Mouse (Mus musculus) myocyte (in vitro differentiated cells): ENCODE results near the gene Mrpl14. TPM values are rescaled to one million over a fixed set of nuclear protein-coding genes. Genes with fewer than 3 reads are reported as not detected.

Experiments
- H3K27me3 ChIP-seq: one replicate; pipeline ENCODE4 v1.6.1; 2011; ENCODE audit not compliant: control insufficient read depth, insufficient read depth, insufficient read length
- H3K36me3 ChIP-seq: one replicate; pipeline ENCODE4 v1.6.1; 2011; ENCODE audit not compliant: control insufficient read depth, insufficient read depth
- H3K4me2 ChIP-seq: one replicate; pipeline ENCODE4 v1.6.1; 2011; ENCODE audit warnings: low read depth, control low read depth
- H3K4me3 ChIP-seq: one replicate; pipeline ENCODE4 v1.5.1; 2011; ENCODE audit warnings: mild to moderate bottlenecking, control low read depth, moderate library complexity
- H3K79me2 ChIP-seq: one replicate; pipeline ENCODE4 v1.6.1; 2011; ENCODE audit not compliant: control insufficient read depth, insufficient read depth
- H3ac ChIP-seq: one replicate; pipeline ENCODE4 v1.6.1; 2011; ENCODE audit not compliant: control insufficient read depth, insufficient read length
- CEBPB ChIP-seq: IDR thresholded peaks from 2 replicates; pipeline ENCODE4 v1.6.1; 2011; ENCODE audit warnings: mild to moderate bottlenecking, moderate library complexity; ENCODE audit not compliant: poor library complexity, insufficient read depth, severe bottlenecking
- E2F4 ChIP-seq: IDR thresholded peaks from one replicate; pipeline ENCODE4 v1.6.1; 2011; ENCODE audit warnings: mild to moderate bottlenecking, control low read depth, moderate library complexity; ENCODE audit not compliant: insufficient read depth
- MAX ChIP-seq: IDR thresholded peaks from one replicate; pipeline ENCODE4 v1.6.1; 2011; ENCODE audit warnings: low read depth, mild to moderate bottlenecking, control low read depth
- MYOD1 ChIP-seq, 3 experiments: IDR thresholded peaks; one replicate each; pipeline ENCODE4 v1.6.1; 2011; ENCODE audit warnings: control low read depth in 2 of 3, low read depth in 2 of 3, mild to moderate bottlenecking in 2 of 3, moderate library complexity in 1 of 3; ENCODE audit not compliant: insufficient read length in 2 of 3, control insufficient read depth in 1 of 3
- MYOG ChIP-seq, 3 experiments: IDR thresholded peaks; one replicate each; pipeline ENCODE4 v1.6.1; 2011; ENCODE audit warnings: control low read depth in 2 of 3, low read depth in 2 of 3, mild to moderate bottlenecking in 2 of 3; ENCODE audit not compliant: insufficient read length in 2 of 3, control insufficient read depth in 1 of 3, insufficient read depth in 1 of 3
- POLR2A ChIP-seq: IDR thresholded peaks from one replicate; pipeline ENCODE4 v1.6.1; 2011; ENCODE audit warnings: low read depth, mild to moderate bottlenecking, control low read depth, moderate library complexity; ENCODE audit not compliant: insufficient read length
- POLR2AphosphoS2 ChIP-seq: IDR thresholded peaks from one replicate; pipeline ENCODE4 v1.6.1; 2011; ENCODE audit warnings: low read depth, control low read depth; ENCODE audit not compliant: insufficient read length
- REST ChIP-seq: IDR thresholded peaks from one replicate; pipeline ENCODE4 v1.6.1; 2011; ENCODE audit warnings: mild to moderate bottlenecking, control low read depth, moderate library complexity; ENCODE audit not compliant: insufficient read depth, insufficient read length
- SRF ChIP-seq: IDR thresholded peaks from one replicate; pipeline ENCODE4 v1.6.1; 2011; ENCODE audit warnings: low read depth; ENCODE audit not compliant: control insufficient read depth, insufficient read length
- TCF12 ChIP-seq: IDR thresholded peaks from one replicate; pipeline ENCODE4 v1.6.1; 2011; ENCODE audit warnings: mild to moderate bottlenecking, control low read depth; ENCODE audit not compliant: poor library complexity, insufficient read depth, severe bottlenecking
- TCF3 ChIP-seq: IDR thresholded peaks from one replicate; pipeline ENCODE4 v1.6.1; 2011; ENCODE audit warnings: low read depth, control low read depth; ENCODE audit not compliant: insufficient read length
- USF1 ChIP-seq: IDR thresholded peaks from one replicate; pipeline ENCODE4 v1.6.1; 2011; ENCODE audit warnings: low read depth, mild to moderate bottlenecking, control low read depth, moderate library complexity
- polyA plus RNA-seq: library from polyadenylated mRNA; unstranded; fragments of >200 nt; fragmentation: generic; extraction: Trizol; gene quantifications from one replicate; pipeline ENCODE4 v1.2.1, GENCODE M21; 2012; ENCODE audit warnings: missing spikeins

Mrpl14 gene
- 276 TPM for polyA plus RNA-seq

DNA sequence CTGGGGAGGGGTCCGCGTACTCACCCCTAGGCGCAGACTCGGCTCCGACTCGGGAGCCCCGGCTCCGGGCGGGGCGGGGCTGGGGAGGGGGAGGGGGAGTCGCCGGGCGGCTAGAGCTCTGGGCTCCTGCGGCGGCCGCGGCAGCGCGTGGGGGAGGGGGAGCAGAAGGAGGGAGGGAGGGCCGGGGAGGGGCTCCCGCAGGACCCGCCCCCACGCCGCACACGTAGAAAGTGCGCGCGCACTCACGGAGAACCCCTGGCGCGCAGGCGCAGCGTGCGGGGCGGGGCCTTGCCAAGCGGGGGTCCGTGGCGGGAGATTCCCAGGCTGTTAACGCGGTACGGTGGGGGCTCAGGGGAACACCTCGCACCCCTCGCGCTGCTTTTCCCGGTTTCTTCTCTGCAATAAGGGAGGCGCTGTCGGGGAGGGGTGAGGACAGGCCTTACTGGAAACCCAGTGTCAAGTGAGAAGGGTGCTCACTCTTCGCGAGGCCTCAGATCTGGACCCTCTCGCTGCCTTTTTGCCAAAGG, at the start of gene Mrpl14:
Gene Mrpl14 (plus strand): TSS at position 230 of the 527 bp plus-strand sequence.
- Histone ChIP-seq H3K27me3 (no peaks in the 10 kb centered on the region), H3K4me3 (peak within 1 kb of the TSS; percentile 94), H3K4me2 (peak within 1 kb of the TSS; percentile 98), H3K79me2 (peaks cover 92% of the 10 kb centered on the region), H3K36me3 (no peaks in the 10 kb centered on the region), H3ac (peak within 1 kb of the TSS; percentile 55)
- peak; percentile 92 for TF ChIP-seq POLR2A
- no peak for TF ChIP-seq MYOG (IDR thresholded peaks at IDR 0.05; ENCODE audit: control insufficient read depth in 1 of 3, insufficient read depth in 1 of 3, insufficient read length in 2 of 3, low read depth in 2 of 3)
- TF ChIP-seq TCF3: no peak
- TF ChIP-seq MAX: no peak
- peak; percentile 94 for TF ChIP-seq POLR2AphosphoS2
- no peak for TF ChIP-seq USF1
- no peak for TF ChIP-seq MYOD1 (IDR thresholded peaks at IDR 0.05; ENCODE audit: control insufficient read depth in 1 of 3, insufficient read length in 2 of 3, low read depth in 2 of 3)
- TF ChIP-seq TCF12: no peak
- TF ChIP-seq SRF: no peak
- no peak for TF ChIP-seq E2F4

DNA sequence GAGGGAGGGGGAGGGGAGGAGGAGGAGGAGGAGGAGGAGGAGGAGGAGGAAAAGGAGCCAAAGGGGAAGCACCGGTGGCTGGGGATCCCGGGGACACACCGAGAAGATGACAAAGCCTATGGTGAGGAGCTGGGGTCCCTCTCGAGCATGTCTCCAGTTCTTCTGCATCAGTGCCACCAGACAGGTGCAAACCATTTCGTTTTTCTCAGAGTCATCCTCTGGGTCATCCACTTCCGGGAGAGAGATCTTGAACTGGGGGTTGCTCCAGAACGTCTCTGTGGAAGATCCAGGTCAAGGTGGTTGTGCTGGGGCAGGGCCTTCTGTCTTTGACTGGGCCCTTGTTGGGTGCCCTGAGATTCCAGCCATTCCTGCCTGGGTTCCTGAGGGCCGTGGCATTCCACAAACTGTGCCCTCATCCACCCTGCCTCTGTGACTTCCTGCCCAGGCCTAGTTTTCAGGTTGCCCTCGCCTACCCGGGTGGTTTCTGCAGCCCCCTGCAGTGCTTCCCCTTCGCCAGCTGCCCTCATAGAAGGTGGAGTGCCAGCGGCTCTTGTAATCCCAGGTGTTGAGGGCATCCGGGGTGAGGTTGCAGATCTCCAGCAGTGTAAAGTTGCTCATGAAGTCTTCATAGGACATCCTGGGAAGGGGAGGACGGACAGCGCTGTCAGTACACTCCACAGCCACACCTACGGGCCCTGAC, 47.4 kb upstream of the Mrpl14 start:
- Histone ChIP-seq H3ac (no peak overlapping the region), H3K36me3 (no peaks in the 10 kb centered on the region), H3K4me2 (no peak overlapping the region), H3K79me2 (no peaks in the 10 kb centered on the region), H3K27me3 (no peaks in the 10 kb centered on the region), H3K4me3 (no peak overlapping the region)
- TF ChIP-seq REST (no peak), MYOD1 (IDR thresholded peaks at IDR 0.05; ENCODE audit: control insufficient read depth in 1 of 3, insufficient read length in 2 of 3, low read depth in 2 of 3) (no peak), E2F4 (no peak), MYOG (IDR thresholded peaks at IDR 0.05; ENCODE audit: control insufficient read depth in 1 of 3, insufficient read depth in 1 of 3, insufficient read length in 2 of 3, low read depth in 2 of 3) (no peak), TCF12 (no peak), USF1 (no peak), CEBPB (no peak), POLR2AphosphoS2 (no peak), SRF (no peak), TCF3 (no peak), POLR2A (no peak), MAX (no peak)

DNA sequence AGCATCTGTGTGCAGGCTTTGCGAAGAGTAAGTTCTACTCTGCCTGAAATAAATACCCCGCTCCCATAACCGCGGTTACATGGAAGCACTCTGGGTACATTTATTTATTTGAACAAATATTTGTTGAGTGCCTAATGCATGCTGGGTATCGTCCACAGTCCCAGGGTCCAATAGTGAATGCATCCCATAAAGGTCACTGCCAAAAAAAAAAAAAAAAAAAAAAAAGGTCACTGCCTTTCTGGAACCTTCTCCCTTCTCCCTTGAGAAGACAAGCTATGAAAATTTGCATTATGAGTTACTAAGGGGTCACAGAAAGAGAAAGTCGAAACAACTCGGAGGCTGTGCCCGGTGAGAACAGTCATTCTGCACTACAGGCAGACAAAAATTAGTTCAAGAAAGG, 44.1 kb upstream of the Mrpl14 start:
- no peak overlapping the region for H3ac ChIP-seq
- H3K4me3 ChIP-seq: no peak overlapping the region
- H3K27me3 ChIP-seq: no peaks in the 10 kb centered on the region
- no peak overlapping the region for H3K4me2 ChIP-seq
- no peaks in the 10 kb centered on the region for H3K79me2 ChIP-seq
- H3K36me3 ChIP-seq: no peaks in the 10 kb centered on the region
- no peak for TF ChIP-seq SRF

DNA sequence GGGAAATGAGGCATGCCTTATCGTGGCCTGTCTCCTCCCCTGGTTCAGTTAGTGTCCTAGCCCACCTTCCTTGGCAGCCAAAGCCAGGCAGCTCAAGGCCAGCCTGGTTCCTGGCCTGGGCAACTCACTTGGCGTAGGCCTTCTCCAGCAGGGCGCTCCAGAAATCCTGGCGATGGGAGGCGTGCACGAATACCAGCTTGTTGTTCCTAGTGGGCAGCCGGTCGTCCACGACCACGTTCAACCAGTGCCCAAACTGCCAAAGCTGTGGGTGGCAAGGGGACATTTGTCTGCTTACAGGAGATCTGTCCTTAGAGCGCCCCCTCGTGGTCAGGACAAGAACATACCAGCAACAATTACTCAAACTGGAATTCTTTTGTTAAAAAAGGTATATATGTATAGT, 43.4 kb upstream of the Mrpl14 start:
- TF ChIP-seq REST (no peak), MYOG (IDR thresholded peaks at IDR 0.05; ENCODE audit: control insufficient read depth in 1 of 3, insufficient read depth in 1 of 3, insufficient read length in 2 of 3, low read depth in 2 of 3) (peak in 1 of 3 experiments; percentile 26)
- no peak overlapping the region for H3ac ChIP-seq
- no peaks in the 10 kb centered on the region for H3K36me3 ChIP-seq
- no peaks in the 10 kb centered on the region for H3K79me2 ChIP-seq
- no peak overlapping the region for H3K4me3 ChIP-seq
- H3K27me3 ChIP-seq: no peaks in the 10 kb centered on the region
- H3K4me2 ChIP-seq: peak overlapping the region; percentile 48

DNA sequence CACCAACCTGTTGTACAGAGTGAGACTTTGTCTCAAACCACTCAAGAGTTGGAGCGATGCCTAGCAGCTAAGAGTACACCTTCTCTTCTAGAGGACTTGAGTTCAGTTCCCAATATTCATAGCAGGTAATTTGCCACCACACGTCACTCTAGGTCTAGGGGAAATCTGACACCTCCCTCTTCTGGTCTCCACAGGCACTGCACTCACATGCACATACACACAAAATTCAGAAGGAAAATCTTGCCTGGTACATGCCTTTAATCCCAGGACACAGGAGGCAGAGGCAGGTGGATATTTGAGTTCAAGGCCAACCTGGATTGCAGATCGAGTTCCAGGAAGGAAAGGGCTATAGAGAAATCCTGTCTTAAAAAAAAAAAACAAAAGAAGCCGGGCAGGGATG, 41.9 kb upstream of the Mrpl14 start:
- Histone ChIP-seq H3K4me3 (no peak overlapping the region), H3K36me3 (no peaks in the 10 kb centered on the region), H3K27me3 (no peaks in the 10 kb centered on the region), H3K79me2 (no peaks in the 10 kb centered on the region), H3ac (no peak overlapping the region), H3K4me2 (no peak overlapping the region)
- TF ChIP-seq POLR2A (no peak), SRF (no peak), USF1 (no peak), E2F4 (no peak), POLR2AphosphoS2 (no peak), TCF3 (no peak), TCF12 (no peak), MYOG (IDR thresholded peaks at IDR 0.05; ENCODE audit: control insufficient read depth in 1 of 3, insufficient read depth in 1 of 3, insufficient read length in 2 of 3, low read depth in 2 of 3) (no peak), MAX (no peak), CEBPB (no peak), REST (no peak)
